Mouse (Mus musculus): ENCODE results near the gene Cfap54.

DNA sequence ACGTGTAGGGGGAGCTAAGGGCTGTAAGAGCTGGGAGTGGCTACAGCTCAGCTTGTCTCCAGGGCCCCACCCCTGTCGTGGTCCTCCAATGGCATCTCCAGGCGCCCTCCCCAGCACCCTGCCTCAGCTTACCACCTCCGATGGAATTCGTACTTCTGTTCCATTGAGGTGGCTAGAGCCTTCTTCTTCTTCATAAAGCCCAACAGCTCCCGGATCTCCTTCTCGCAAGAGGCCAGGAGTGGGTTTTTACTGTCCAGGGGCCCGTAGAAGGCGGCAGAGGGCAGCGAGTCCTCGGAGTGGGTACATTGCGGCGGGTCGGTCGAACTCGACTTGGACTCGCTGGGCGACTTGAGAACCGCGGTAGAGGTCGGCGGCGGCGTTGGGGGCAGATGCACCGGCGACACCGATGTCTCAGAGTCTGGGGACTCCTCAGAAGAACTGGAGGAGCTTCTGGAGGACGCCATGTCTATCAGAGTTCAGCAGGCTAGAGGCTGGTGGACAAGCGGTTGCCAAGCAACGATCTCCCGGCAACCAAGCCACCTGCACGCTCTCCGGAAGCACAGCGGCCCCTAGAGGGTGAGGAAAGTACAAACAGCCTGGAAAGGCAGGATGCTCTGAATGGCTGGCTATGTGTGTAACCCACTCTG, at the start of gene Cfap54:
- TF ChIP-seq CTCF (IDR thresholded peaks at IDR 0.05; ENCODE audit: low read depth, low read length): peak; percentile 83
- no peak for TF ChIP-seq GATA1 (IDR thresholded peaks at IDR 0.05; ENCODE audit: borderline replicate concordance, low read length)
- TF ChIP-seq POLR2AphosphoS5 (IDR thresholded peaks at IDR 0.05; ENCODE audit: insufficient replicate concordance, low read depth, low read length): no peak
